22 mouse cellular contexts compared by ENCODE assay signal in genomic region chr6:33999530-33999929, GRCm38 (mm10). TPM values are rescaled to one million over a fixed set of nuclear protein-coding genes. Genes with fewer than 3 reads are reported as not detected.
DNase-seq lines count a peak whose midpoint lies in the region; ATAC-seq and TF ChIP-seq lines count a peak whose summit lies in the region.
"Had no signal": no experiment of that assay in that cellular context is flagged by ENCODE, and none has a peak within 500 bp of the region (broad histone marks: within the 10 kb centered on the region; RNA-seq: fewer than 3 reads in every experiment).

No protein-coding gene starts in this region.

- H3K27me3 ChIP-seq in forebrain, embryonic 10.5 days (ENCODE audit: poor library complexity, severe bottlenecking), result no peaks in the 10 kb centered on the region
- no peaks in the 10 kb centered on the region for H3K27me3 ChIP-seq in forebrain, embryonic 13.5 days
- no peaks in the 10 kb centered on the region for H3K27me3 ChIP-seq in kidney, postnatal 0 days (ENCODE audit: insufficient read depth, low read length)
- H3K27me3 ChIP-seq in midbrain, postnatal 0 days (ENCODE audit: insufficient read depth, low read length), result no peaks in the 10 kb centered on the region
- no peaks in the 10 kb centered on the region for H3K27me3 ChIP-seq in midbrain, embryonic 10.5 days (ENCODE audit: low read depth, poor library complexity, severe bottlenecking)
- no peaks in the 10 kb centered on the region for H3K27me3 ChIP-seq in embryonic facial prominence, embryonic 10.5 days (replicated peaks; ENCODE audit: low read depth, poor library complexity, severe bottlenecking)
- H3K27me3 ChIP-seq: embryonic facial prominence, embryonic 15.5 days; heart, embryonic 15.5 days; hindbrain, embryonic 13.5 days had no signal

- H3K4me2 ChIP-seq in forebrain, embryonic 13.5 days, result no peak overlapping the region
- H3K4me2 ChIP-seq in kidney, postnatal 0 days (ENCODE audit: low read length), result no peak overlapping the region
- H3K4me2 ChIP-seq in midbrain, postnatal 0 days (ENCODE audit: low read depth, low read length, poor library complexity, severe bottlenecking), result no peak overlapping the region
- H3K4me2 ChIP-seq: embryonic facial prominence, embryonic 15.5 days; heart, embryonic 11.5 days; heart, embryonic 15.5 days; hindbrain, embryonic 13.5 days had no signal

- H3K4me1 ChIP-seq in forebrain, embryonic 10.5 days, result peaks cover 26% of the 10 kb centered on the region
- H3K4me1 ChIP-seq in forebrain, embryonic 13.5 days, result 0 out of 2 replicates have a peak, but pooled peaks cover 9% of the 10 kb centered on the region
- no peaks in the 10 kb centered on the region for H3K4me1 ChIP-seq in kidney, postnatal 0 days (replicated peaks; ENCODE audit: insufficient read depth, low read length)
- no peaks in the 10 kb centered on the region for H3K4me1 ChIP-seq in midbrain, postnatal 0 days (ENCODE audit: insufficient read depth, low read length)
- H3K4me1 ChIP-seq in midbrain, embryonic 10.5 days, result peaks cover 16% of the 10 kb centered on the region
- 0 out of 2 replicates have a peak, but pooled peaks cover 4% of the 10 kb centered on the region for H3K4me1 ChIP-seq in embryonic facial prominence, embryonic 10.5 days
- H3K4me1 ChIP-seq: embryonic facial prominence, embryonic 15.5 days; heart, embryonic 15.5 days had no signal

- DNase-seq in forebrain, embryonic 10.5 days (ENCODE audit: extremely low spot score, low spot score), result no peak
- DNase-seq in kidney, postnatal 0 days (ENCODE audit: low spot score), result no peak
- DNase-seq in kidney, postnatal 14 days, result no peak
- DNase-seq in midbrain, postnatal 0 days (ENCODE audit: low spot score), result no peak
- no peak for DNase-seq in midbrain, embryonic 10.5 days (ENCODE audit: low spot score)
- DNase-seq in retina, postnatal 1 day, result peak; percentile 36
- no peak for DNase-seq in embryonic facial prominence, embryonic 10.5 days (ENCODE audit: low spot score)
- DNase-seq: adrenal gland, adult 8-10 months; adrenal gland, postnatal 36 days; cerebellum, adult 11-12 months; cerebellum, adult 9-10 months; cerebellum, postnatal 25 days; gastrocnemius, postnatal 14 days; heart, adult 2 months; heart, postnatal 14 days had no signal

- ATAC-seq in forebrain, embryonic 13.5 days, result no peak; the same call in 1 of the 2 replicates
- ATAC-seq in kidney, postnatal 0 days (replicated peaks; ENCODE audit: low FRiP score, low read depth), result no peak
- ATAC-seq in midbrain, postnatal 0 days (ENCODE audit: low FRiP score), result no peak
- ATAC-seq: intestine, postnatal 0 days had no signal

- no peak overlapping the region for H3K4me3 ChIP-seq in forebrain, embryonic 10.5 days
- H3K4me3 ChIP-seq in forebrain, embryonic 13.5 days, result no peak overlapping the region
- H3K4me3 ChIP-seq in kidney, postnatal 0 days (replicated peaks; ENCODE audit: low read depth, low read length), result no peak overlapping the region
- no peak overlapping the region for H3K4me3 ChIP-seq in midbrain, postnatal 0 days (ENCODE audit: low read depth, low read length)
- H3K4me3 ChIP-seq in midbrain, embryonic 10.5 days, result no peak overlapping the region
- H3K4me3 ChIP-seq in embryonic facial prominence, embryonic 10.5 days, result no peak overlapping the region
- H3K4me3 ChIP-seq: embryonic facial prominence, embryonic 15.5 days; erythroblast, embryonic 14.5 days; heart, adult 2 months; heart, embryonic 15.5 days; hindbrain, embryonic 13.5 days had no signal

- no peaks in the 10 kb centered on the region for H3K9me3 ChIP-seq in forebrain, embryonic 10.5 days
- no peaks in the 10 kb centered on the region for H3K9me3 ChIP-seq in forebrain, embryonic 13.5 days (replicated peaks)
- H3K9me3 ChIP-seq in kidney, postnatal 0 days (replicated peaks; ENCODE audit: low read length), result no peaks in the 10 kb centered on the region
- H3K9me3 ChIP-seq in midbrain, postnatal 0 days (ENCODE audit: low read length), result no peaks in the 10 kb centered on the region
- H3K9me3 ChIP-seq in midbrain, embryonic 10.5 days (replicated peaks), result no peaks in the 10 kb centered on the region
- no peaks in the 10 kb centered on the region for H3K9me3 ChIP-seq in embryonic facial prominence, embryonic 10.5 days
- H3K9me3 ChIP-seq: embryonic facial prominence, embryonic 15.5 days; heart, embryonic 15.5 days; hindbrain, embryonic 13.5 days had no signal

- H3K36me3 ChIP-seq in forebrain, embryonic 10.5 days (replicated peaks), result no peaks in the 10 kb centered on the region
- H3K36me3 ChIP-seq in forebrain, embryonic 13.5 days (ENCODE audit: poor library complexity, severe bottlenecking), result no peaks in the 10 kb centered on the region
- no peaks in the 10 kb centered on the region for H3K36me3 ChIP-seq in kidney, postnatal 0 days (ENCODE audit: insufficient read depth, low read length)
- H3K36me3 ChIP-seq in midbrain, postnatal 0 days (ENCODE audit: insufficient read depth, low read length), result no peaks in the 10 kb centered on the region
- no peaks in the 10 kb centered on the region for H3K36me3 ChIP-seq in midbrain, embryonic 10.5 days
- H3K36me3 ChIP-seq in embryonic facial prominence, embryonic 10.5 days (replicated peaks), result no peaks in the 10 kb centered on the region
- H3K36me3 ChIP-seq: embryonic facial prominence, embryonic 15.5 days; heart, embryonic 15.5 days; hindbrain, embryonic 13.5 days had no signal

- TF ChIP-seq CTCF in kidney, postnatal 0 days (IDR thresholded peaks at IDR 0.05; ENCODE audit: low read depth), result peak; percentile 28
- peak; percentile 56 for TF ChIP-seq CTCF in midbrain, postnatal 0 days (IDR thresholded peaks at IDR 0.05)

- H3K27ac ChIP-seq in forebrain, embryonic 10.5 days, result peak overlapping the region; percentile 9; the same call in 1 of the 2 replicates
- no peak overlapping the region for H3K27ac ChIP-seq in forebrain, embryonic 13.5 days
- no peak overlapping the region for H3K27ac ChIP-seq in kidney, postnatal 0 days
- no peak overlapping the region for H3K27ac ChIP-seq in midbrain, postnatal 0 days (ENCODE audit: low read depth, low read length)
- no peak overlapping the region for H3K27ac ChIP-seq in midbrain, embryonic 10.5 days (replicated peaks)
- H3K27ac ChIP-seq in embryonic facial prominence, embryonic 10.5 days (replicated peaks), result no peak overlapping the region
- H3K27ac ChIP-seq: embryonic facial prominence, embryonic 15.5 days; heart, adult 2 months; heart, embryonic 15.5 days; hindbrain, embryonic 13.5 days had no signal

- WGBS in forebrain, embryonic 10.5 days, result 16% methylated on average over 7 of the region's 7 CpGs
- 5% methylated on average over 7 of the region's 7 CpGs for WGBS in forebrain, embryonic 13.5 days
- WGBS in kidney, postnatal 0 days, result 37% methylated on average over 7 of the region's 7 CpGs
- WGBS in midbrain, postnatal 0 days, result 20% methylated on average over 7 of the region's 7 CpGs
- WGBS in midbrain, embryonic 10.5 days, result 24% methylated on average over 7 of the region's 7 CpGs
- WGBS in embryonic facial prominence, embryonic 10.5 days, result 20% methylated on average over 7 of the region's 7 CpGs

- H3K9ac ChIP-seq in forebrain, embryonic 13.5 days, result no peak overlapping the region
- H3K9ac ChIP-seq in kidney, postnatal 0 days (ENCODE audit: low read depth, low read length), result no peak overlapping the region
- H3K9ac ChIP-seq in midbrain, postnatal 0 days (replicated peaks; ENCODE audit: low read length, poor library complexity, severe bottlenecking), result no peak overlapping the region
- H3K9ac ChIP-seq: embryonic facial prominence, embryonic 15.5 days; heart, embryonic 15.5 days; hindbrain, embryonic 13.5 days had no signal

RNA-seq across cellular contexts. Expression of gene Lrguk, which starts 29.7 kb away (rescaled TPM):
- polyA plus RNA-seq in forebrain, embryonic 10.5 days (2016; fragmentation: Nextera tagmentation; extraction: Ambion mirVana), result 1.2 TPM in 2 replicates
- 0.56 and 0.94 TPM in 2 replicates for polyA plus RNA-seq in forebrain, embryonic 13.5 days (2015; fragmentation: Nextera tagmentation; extraction: Ambion mirVana)
- polyA plus RNA-seq in kidney, postnatal 0 days (2015; fragmentation: Nextera tagmentation; extraction: Ambion mirVana), result 1.2 and 1.3 TPM in 2 replicates
- 1.6 and 1.9 TPM in 2 replicates for total RNA-seq in midbrain, postnatal 0 days (2014; rRNA removed)
- polyA plus RNA-seq in midbrain, postnatal 0 days (2015; fragmentation: Nextera tagmentation; extraction: Ambion mirVana), result 1.0 TPM in 2 replicates
- 1.1 and 1.3 TPM in 2 replicates for polyA plus RNA-seq in midbrain, embryonic 10.5 days (2016; fragmentation: Nextera tagmentation; extraction: Ambion mirVana)
- 0.89 and 1.1 TPM in 2 replicates for polyA plus RNA-seq in embryonic facial prominence, embryonic 10.5 days (2016; fragmentation: Nextera tagmentation; extraction: Ambion mirVana)
- polyA plus RNA-seq: erythroblast, embryonic 14.5 days had no signal
